Mouse (Mus musculus): ENCODE measurements around the gene Dnm3.

Gene Dnm3

GRCm38 (mm10) chr1:162324412-162324811 lies 153.4 kb downstream of the Dnm3 start:
- DNase-seq (ENCODE audit: low spot score), result no peak

- DNase-seq (ENCODE audit: low spot score), result no peak
Observed at GRCm38 (mm10) chr1:162323142-162323541, 154.7 kb downstream of the Dnm3 start.

GRCm38 (mm10) chr1:162313451-162314276 lies 164.2 kb downstream of the Dnm3 start:
- DNase-seq (ENCODE audit: low spot score), result peak; percentile 50

GRCm38 (mm10) chr1:162312621-162313020 lies 165.2 kb downstream of the Dnm3 start:
- no peak for DNase-seq (ENCODE audit: low spot score)

GRCm38 (mm10) chr1:162312152-162312551 lies 165.7 kb downstream of the Dnm3 start:
- no peak for DNase-seq (ENCODE audit: low spot score)

- no peak for DNase-seq (ENCODE audit: low spot score)
Observed at GRCm38 (mm10) chr1:162305247-162305646, 172.6 kb downstream of the Dnm3 start.

- DNase-seq (ENCODE audit: low spot score), result no peak
Observed at GRCm38 (mm10) chr1:162302480-162302879, 175.4 kb downstream of the Dnm3 start.

GRCm38 (mm10) chr1:162299558-162300319 lies 178.1 kb downstream of the Dnm3 start:
- peak; percentile 44 for DNase-seq (ENCODE audit: low spot score)

GRCm38 (mm10) chr1:162298527-162298926 lies 179.3 kb downstream of the Dnm3 start:
- no peak for DNase-seq (ENCODE audit: low spot score)

- no peak for DNase-seq (ENCODE audit: low spot score)
Observed at GRCm38 (mm10) chr1:162295443-162295842, 182.4 kb downstream of the Dnm3 start.

GRCm38 (mm10) chr1:162294572-162294910 lies 183.3 kb downstream of the Dnm3 start:
- DNase-seq (ENCODE audit: low spot score), result peak; percentile 33

GRCm38 (mm10) chr1:162293732-162294571 lies 183.9 kb downstream of the Dnm3 start:
- peak; percentile 44 for DNase-seq (ENCODE audit: low spot score)

- DNase-seq (ENCODE audit: low spot score), result no peak
Observed at GRCm38 (mm10) chr1:162286910-162287309, 190.9 kb downstream of the Dnm3 start.

- no peak for DNase-seq (ENCODE audit: low spot score)
Observed at GRCm38 (mm10) chr1:162281981-162282381, 195.9 kb downstream of the Dnm3 start.

GRCm38 (mm10) chr1:162280052-162280451 lies 197.8 kb downstream of the Dnm3 start:
- DNase-seq (ENCODE audit: low spot score), result no peak

- no peak for DNase-seq (ENCODE audit: low spot score)
Observed at GRCm38 (mm10) chr1:162276011-162276410, 201.8 kb downstream of the Dnm3 start.

GRCm38 (mm10) chr1:162274674-162275248 lies 203.1 kb downstream of the Dnm3 start:
- no peak for DNase-seq (ENCODE audit: low spot score)

- DNase-seq (ENCODE audit: low spot score), result no peak
Observed at GRCm38 (mm10) chr1:162256912-162257607, 220.8 kb downstream of the Dnm3 start.

- DNase-seq (ENCODE audit: low spot score), result no peak
Observed at GRCm38 (mm10) chr1:162254944-162255343, 222.9 kb downstream of the Dnm3 start.

- DNase-seq (ENCODE audit: low spot score), result no peak
Observed at GRCm38 (mm10) chr1:162253971-162254641, 223.7 kb downstream of the Dnm3 start.

- DNase-seq (ENCODE audit: low spot score), result no peak
Observed at GRCm38 (mm10) chr1:162252869-162253268, 225.0 kb downstream of the Dnm3 start.
